Mouse (Mus musculus) bone marrow, adult 2 months (tissue): Measurements from ENCODE around the gene Klf4.

Source experiments
- CTCF ChIP-seq: fragments of 200-500 bp; IDR thresholded peaks from 2 replicates; pipeline ENCODE4 v1.5.1; 2011; ENCODE audit warnings: low read length, control low read depth; ENCODE audit not compliant: control insufficient read depth, insufficient read depth
- POLR2A ChIP-seq: fragments of 200-500 bp; IDR thresholded peaks from 2 replicates; pipeline ENCODE4 v1.6.1; 2011; ENCODE audit warnings: low read depth, mild to moderate bottlenecking, control low read depth, low read length, borderline replicate concordance; ENCODE audit not compliant: control insufficient read depth

DNA sequence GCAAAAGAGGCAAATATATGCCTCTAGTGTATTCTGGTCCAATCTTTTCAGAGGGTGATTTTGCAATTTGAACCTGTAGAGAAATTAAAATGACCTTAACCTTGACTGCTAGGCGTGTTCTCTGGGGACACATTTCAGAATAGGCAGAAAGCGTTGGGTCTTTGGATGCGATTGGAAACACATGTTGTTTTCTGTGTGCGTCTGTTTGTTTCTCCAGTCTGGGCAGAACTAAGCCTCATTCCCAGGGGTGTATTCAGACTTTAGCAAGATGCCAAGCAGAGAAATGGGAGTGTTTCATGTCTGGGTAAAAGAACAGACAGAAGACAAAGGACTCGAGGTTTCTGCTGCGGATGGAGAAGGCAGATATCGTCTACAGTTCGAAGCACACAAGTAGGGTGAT, 30.8 kb upstream of the Klf4 start:
- TF ChIP-seq POLR2A (no peak), CTCF (no peak)
